Mouse (Mus musculus) layer of hippocampus, postnatal 36 days (tissue): ENCODE data around the gene Erc1. TPM values are rescaled to one million over a fixed set of nuclear protein-coding genes. Genes with fewer than 3 reads are reported as not detected.
"Not testable (repeated sequence)": the region's sequence is repeated elsewhere in the genome, so short reads cannot be mapped to it uniquely, and the experiment has no call there.

Experiments
- DNase-seq, 2 experiments: peaks; one replicate each; pipeline ENCODE4 v3.0.0; 2022
- total RNA-seq, 2 experiments: library from RNA; stranded (reverse); gene quantifications; 2 replicates each; pipeline ENCODE4 v1.2.3; 2021

Gene Erc1
- total RNA-seq, 2 experiments from 2014 or later: 56.7 to 62.8 TPM

DNA sequence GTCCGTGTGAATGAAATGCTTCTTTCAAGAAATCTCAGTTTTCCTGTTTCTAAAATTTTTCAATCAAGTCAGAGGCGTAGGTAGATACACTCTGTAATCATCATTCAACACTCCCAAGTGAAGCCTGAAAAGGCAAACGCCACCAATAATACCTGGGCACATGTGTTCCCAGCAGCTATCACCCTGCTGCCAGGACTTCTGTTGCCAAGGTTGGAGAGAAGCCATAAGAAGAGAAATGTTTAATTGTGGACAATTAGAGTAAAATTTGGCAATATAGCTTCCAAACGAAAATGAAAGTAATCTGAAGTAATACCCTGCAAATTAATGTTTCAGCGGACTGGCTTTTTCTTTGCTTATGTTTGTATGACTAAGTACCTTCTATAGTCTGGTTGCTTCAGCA, 140.1 kb downstream of the Erc1 start:
- no peak for DNase-seq

DNA sequence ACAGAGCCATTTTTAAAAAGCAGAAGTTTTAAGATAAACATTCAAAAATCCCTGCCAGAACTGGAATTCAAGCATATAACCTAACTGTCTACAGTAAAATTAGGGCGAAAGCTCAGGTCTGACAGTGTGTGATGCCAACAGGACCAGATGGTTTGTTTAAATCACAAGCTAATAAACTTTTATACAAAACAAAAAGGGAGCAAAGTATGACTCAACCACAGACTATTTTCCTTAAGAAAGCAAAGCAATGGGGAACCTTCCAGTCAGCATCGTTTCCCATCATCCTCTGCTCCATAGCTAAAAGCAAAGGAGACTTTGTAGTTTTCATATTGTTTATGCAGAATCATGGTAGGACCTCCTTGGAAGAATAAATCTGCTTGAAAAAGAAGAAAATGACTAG, 143.1 kb downstream of the Erc1 start:
- DNase-seq: no peak

DNA sequence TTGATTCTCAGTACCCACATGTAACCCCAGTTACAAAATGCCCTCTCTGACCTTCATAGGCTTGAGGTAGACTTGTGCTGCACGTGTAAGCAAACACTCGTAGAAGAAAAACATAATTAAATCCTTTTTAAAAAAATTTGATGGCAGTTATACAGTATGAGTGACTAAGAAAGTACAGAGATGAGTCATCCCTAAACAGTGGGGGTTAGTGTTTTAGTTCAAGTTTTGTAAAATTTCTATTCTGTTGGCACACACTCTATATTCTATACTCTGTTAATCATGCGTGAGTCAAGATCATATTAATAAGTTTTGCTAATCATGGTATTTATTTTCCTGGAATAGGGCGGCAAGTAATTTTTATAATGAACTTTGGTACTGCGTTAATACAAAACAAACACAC, 155.2 kb downstream of the Erc1 start:
- no peak for DNase-seq

DNA sequence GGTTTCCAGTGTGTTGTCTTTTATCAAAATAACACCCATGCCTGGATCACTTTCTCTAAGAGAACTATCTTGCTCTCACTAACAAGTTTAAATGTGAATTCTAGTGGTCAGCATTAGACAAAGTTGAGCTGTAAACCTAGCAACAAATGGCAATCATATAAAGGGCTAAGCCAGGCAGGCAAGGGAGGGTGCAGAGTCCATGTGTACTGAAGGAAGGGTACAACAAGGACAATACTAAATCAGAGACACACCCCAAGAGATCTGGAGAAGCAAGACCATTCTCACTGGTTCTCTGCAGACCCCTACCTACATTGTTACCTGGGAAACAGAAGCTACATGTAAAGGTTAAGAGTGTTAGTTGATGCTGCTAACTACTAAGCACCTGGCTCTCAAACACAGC, 161.5 kb downstream of the Erc1 start:
- DNase-seq: no peak

DNA sequence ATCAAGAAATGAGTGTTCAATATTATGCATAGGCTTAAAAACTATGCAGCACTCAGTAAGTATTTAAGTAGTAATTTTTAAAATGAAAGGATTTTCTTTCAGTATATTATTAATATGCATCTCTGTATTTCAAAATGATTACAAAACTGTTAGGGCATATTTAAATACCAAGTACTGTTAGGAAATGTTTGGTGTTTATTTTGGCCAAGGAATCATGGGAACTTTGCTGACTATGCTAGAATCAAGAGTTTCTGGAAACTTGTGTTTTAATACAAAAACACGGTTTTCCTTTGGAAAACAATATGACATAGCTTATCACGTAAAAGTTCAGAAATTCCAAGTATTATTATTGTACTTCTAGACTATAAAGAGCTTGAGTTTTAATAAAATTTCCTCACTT, 167.2 kb downstream of the Erc1 start:
- DNase-seq: no peak

DNA sequence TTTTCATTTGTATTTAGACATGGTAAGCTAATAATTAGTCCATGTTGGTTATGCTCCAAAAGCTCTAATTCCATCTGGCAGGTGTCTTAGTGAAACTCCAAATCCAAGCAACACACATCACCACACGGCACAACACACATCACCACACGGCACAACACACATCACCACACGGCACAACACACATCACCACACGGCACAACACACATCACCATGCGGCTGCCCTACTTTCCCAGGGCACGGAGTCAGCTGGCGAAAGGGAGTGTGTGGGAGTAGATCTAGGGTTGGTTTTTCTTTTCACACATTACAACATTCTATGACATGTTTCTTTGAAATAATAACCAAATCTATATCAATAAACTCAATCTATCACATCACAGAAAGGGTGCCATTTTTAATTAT, 173.2 kb downstream of the Erc1 start:
- no peak for DNase-seq

DNA sequence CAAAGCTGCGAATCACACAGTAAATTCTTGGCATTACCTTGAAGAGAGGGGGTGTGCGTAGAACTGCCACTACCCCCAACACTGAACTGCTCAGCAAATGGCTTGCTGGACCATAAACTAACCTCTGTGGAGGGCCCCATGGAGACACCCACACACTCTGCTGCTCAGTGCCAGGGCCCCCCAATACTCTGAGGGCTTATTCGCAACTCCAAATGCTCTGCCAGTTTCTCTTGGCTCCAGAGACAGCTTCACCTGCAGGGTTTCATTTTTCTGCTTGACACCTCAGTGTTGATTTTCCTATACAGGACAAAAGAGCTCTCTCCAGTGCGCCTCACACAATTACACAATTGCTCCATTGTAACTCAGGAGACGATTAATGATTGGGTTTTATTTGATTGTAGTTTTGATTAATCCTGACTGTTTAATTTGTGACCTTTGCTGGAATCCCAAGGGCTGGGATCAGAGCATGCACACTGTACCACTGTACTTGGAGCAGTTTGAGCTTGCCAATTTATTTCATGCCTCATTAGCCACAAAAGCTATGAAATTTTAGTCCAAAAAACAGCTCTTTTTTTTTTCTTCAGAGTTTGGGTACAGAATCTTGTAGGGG, 173.7 kb downstream of the Erc1 start:
- DNase-seq: no peak

DNA sequence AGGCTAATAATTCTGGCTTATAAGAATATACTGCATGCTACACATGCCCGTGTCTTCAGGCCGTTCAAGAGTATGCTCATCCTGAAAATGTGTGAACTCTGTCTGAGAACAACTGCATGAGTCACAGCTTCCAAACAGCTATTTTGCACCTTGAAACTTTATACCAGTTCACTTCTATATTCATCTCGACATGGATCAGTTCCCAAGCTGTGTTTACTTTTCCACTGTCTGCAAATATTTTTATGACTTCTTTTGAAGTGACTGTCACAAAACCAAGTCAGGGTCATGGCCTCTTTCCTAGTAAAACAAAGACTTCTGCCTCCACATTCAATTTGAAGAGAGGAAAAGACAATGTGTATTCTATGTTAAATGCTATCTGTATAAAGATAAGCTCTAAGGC, 178.2 kb downstream of the Erc1 start:
- DNase-seq: no peak

DNA sequence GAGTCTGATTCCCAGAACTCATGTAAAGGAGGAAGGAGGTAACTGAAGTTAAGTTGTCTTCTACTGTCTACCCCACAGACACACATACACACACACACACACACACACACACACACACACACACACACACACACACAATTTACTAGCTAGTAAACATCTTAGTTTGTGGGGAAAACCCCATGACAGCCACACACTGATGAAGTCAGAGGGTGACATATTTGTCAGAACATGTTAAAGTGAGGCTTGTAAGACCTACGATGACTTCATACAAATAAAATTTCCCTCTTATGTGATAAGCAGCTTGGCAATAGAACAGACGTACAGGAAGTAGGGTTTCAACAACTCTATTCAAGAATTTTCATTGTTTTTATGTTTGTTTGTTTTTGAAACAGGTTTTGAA, 185.0 kb downstream of the Erc1 start:
- no peak for DNase-seq

DNA sequence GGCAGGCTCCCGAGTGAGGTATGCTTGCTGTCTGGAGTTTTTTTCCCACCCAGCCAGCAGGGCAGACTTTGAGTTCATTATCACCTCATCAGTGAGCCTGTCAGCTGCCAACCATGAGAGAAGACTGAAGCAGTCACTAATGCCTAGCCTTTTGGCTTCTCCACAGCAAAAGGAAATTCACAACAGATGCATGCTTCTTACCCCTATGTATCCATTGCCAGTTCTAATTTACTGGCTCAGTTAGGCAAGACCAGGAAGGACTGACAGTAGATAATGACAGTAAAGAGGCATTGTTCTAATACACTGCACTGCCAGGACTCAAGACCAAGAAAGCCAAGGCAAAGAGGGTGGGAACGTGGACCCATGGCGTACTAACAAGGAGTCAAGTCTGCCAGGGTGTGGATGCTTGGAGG, 186.9 kb downstream of the Erc1 start:
- DNase-seq: no peak

DNA sequence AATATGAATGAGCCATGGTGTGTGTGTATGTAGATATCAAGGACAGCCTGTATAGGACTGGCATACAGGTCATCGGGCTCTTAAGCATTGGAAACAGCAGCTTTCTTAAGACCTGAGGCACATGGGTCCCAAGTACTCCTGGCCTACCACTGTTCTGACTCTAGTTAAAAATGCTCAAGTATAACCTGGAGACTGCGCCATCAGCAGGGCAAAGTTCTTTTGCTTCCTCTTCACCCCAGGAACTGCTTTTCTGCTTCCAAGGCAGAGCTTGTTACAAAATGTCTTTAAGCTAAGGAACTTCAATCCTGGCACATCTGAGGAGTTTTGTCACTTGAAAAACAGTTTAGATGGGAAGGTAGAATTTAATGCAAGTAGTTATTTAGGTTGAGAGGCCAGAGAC, 189.5 kb downstream of the Erc1 start:
- no peak for DNase-seq

DNA sequence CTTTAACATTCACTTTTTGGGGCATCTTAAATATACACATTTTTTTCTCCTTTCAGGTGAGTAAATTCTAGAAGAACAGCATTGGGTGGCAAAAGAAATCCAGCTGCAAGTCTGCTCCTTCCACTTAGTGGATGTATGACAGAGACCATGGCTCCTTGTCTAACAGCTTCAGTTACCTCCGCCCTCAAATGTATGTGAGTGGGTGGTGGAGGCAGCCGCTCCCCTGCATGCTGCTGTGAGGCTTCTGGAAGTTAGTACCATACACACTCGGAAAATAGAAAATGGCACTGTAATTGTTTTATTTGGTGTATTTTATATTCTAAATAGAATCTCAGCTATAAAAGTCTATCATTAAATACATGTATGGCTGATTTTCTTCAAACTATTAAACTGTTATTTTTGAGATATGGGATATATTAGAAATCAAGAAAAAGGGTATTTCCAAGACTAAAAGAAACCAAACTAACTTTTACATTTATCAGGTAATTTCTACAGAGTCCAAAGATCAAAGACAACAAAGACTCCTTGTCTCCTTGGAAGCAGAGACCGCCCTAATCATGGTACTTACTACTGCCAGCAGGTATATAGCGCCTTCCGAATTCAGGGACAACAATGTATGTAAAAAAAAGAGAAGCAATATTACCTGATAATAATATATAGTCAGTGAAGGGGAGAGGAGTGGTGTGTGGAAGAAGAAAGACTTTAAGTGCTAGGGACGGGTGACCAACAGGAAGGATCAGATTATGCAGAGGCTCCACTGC, 190.4 kb downstream of the Erc1 start:
- DNase-seq: no peak

DNA sequence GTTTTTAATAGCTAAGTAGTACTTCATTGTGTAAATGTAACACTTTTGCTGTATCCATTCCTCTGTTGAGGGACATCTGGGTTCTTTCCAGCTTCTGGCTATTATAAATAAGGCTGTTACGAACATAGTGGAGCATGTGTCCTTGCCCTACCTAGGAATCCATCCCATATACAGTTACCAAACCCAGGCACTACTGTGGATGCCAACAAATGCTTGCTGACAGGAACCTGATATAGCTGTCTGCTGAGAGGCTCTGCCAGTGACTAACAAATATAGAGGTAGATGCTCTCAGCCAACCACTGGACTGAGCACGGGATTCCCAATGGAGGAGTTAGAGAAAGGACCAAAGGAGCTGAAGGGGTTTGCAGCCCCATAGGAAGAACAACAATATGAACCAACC, 193.2 kb downstream of the Erc1 start:
- DNase-seq: not testable (repeated sequence)

DNA sequence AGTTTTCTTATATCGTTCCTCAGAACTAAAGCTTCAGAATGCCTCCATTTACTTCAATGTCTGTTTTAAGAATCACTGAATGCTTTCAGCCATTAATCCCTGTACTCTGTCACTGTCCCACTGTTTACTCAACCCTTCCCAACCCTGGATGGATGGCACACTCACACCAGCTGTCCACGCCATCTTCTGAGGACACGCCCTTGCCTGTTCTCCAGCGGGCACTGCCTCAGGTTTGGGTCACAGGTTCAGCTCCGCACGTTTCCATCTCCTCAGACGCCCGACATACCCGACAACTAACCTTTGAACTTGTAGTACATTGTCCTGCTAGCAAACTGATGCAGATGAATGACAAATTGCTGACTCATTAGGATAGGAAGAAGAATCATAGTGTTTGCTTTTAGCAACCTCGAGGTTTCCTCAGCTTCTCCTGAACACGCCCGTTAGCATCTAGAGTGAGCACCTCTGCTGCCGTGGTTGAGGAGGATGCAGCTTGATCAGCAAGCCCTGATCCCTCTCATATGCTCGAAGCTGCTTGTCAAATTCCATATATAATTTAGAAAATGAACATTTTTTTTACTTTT, 204.0 kb downstream of the Erc1 start:
- no peak for DNase-seq

DNA sequence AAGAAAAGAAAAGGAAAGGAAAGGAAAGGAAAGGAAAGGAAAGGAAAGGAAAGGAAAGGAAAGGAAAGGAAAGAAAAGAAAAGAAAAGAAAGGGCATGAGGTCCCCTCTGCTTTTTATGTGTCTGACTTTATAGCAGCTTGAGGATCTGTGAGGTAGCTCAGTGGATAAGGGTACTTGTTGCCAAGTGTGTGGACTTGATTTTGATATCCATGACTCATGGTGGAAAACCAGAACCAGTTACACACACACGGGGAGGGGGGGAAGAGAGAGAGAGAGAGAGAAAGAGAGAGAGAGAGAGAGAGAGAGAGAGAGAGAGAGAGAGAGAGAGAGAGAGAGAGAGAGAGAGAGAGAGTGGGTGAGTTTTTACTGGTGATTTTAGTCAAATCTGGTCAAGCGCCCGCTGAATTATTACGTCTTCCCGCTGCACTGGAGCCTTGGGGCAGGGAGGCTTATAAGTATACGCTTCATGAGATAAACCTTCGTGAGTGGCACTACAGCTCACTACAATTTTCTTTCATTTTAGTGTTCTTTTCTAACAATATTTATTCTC, 204.7 kb downstream of the Erc1 start:
- DNase-seq: no peak

DNA sequence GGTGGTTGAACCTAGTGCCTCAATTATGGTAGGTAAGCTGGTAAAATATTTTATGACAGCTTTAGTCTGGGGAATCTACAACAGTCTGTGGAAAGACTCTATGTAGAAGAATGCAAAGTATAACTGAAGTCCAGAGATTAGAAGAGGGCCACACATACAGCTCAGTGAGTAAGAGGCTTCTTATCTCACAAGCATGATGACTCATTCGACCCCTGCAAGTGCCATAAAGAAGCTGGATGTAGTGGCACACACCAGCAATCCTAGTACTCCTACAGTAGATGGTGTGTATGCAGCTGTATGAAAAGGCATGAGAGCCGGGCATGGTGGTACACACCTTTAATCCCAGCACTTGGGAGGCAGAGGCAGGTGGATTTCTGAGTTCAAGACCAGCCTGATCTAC, 205.2 kb downstream of the Erc1 start:
- DNase-seq: no peak

DNA sequence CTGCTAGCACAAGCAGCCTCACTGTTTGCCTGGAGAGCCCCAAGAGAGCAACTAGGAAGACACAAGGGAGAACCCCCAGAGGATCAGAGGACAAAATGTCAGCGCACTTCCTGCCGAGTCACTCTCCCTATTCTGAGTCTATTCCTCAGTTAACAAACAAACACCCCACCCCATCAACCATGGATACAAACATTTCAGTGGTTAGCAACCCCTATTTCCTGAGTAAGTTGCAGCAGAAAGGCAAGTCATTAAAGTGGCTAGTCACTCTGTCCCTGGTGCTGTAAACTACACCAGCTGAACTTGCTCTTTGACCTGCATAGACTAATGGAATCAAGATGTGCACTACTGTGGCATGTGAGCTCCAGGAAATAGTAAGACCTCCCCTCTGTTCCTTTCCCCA, 212.3 kb downstream of the Erc1 start:
- no peak for DNase-seq

DNA sequence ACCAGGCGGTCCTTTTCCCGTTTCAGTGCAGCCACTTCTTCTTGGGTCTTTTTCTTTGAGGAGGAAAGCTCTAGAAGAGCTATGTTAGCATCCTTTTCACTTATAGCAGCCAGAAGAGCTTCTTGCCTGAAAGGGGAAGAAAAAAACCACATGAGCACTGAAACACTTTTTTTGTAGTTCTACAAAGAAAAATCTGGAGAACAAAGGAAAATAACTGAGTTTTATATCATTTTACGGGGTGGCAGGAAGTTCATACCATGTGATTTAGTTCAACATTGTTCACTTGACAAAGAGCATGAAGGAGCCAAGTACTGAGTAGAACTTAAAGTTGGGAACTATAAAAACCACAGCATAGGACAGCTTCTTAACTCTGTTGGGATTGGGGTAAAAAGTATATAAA, 217.3 kb downstream of the Erc1 start:
- no peak for DNase-seq

DNA sequence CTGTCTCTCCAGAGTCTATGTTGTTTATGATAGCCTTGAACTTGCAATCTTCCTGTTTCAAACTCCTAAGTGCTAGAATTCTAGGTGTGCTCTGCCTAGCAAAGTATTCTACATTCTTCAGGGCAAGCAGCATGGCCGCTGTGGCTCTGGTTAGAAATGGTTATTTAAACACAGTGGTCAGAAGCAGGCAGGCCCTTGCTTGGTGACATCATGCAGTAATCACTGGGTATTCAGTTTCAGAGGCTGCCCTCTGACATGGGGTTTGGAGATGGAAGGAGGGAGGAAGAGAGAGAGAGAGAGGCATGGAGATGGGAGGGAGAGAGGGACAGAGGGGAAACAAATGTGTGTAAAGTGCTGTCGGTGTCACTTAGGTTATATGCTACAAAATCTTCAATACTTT, 246.6 kb downstream of the Erc1 start:
- no peak for DNase-seq

DNA sequence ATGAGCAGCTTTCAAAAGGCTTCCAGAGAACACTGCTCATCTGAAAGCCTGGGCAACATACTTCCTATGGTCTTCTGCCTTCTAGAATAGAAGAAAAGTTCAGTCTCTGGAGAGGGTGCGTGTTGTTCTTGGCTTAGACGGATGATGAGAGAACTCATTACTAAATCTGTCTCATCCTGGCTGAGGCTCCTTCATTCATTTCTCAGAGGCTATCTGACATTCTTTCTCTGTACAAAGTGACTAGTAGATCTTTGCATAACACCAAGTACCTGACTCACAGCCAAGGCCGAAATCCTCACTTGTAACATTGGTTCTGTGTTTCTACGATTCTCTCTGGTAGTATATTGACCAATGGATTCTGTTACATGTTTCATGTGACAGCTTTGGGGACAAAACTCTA, 252.5 kb downstream of the Erc1 start:
- DNase-seq: no peak

DNA sequence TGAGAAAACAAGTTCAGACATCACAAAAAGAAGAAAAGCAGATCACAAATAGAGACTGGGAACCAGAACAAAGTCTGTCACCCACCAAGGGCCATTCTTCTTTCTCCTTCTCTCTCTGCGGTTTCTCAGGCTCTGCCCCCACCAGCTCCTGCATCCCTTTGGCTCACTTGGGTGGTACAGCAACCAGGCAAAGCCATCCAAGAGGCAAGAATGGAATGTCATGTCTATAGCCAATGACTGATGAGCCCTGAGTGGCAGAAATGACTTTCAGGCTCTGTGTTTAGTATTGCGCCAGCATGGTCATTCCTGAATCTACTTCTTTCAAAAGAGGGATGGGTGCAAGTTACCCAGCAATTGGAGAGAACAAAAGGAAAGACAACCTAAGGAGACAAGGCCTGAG, 257.1 kb downstream of the Erc1 start:
- DNase-seq: no peak

DNA sequence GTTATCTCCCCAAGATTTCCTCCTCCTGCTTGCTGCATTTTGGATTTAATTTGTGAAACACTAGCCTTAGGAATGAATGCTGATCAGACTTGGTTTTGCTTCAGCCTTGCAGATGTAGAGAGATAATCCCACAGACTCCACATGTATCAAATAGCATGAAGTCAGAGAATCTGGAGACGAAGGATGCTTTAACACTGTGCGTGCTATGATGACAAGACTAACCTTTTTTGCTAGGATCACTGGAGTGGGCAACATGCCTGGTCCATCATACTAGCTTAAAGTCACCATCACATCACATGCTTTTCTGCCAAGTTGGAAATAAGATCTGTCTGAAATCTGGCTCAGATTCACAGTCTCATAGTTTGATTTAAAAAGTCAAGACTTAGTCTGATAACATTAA, 260.1 kb downstream of the Erc1 start:
- no peak for DNase-seq

DNA sequence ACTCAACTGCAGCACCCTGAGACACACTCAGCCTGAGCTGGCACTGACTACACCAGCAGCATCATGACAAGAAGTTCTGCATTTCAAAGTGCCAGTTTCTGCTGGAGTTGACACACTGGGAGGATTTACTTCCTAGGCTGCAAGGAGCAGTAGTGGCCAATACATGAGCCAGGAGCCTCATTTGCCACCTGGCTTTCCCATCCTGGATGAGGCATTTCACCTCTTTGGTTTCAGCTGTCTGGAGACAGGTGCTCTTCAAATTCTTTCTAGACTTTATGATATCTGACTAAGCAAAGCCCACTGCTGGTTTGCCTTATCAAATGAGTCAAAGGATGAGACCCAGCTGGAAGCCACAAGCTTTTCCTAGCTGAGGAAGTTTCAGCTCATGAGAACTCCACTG, 260.5 kb downstream of the Erc1 start:
- DNase-seq: no peak
